Mouse (Mus musculus) forebrain, embryonic 12.5 days (tissue): Measurements from ENCODE around the gene Mkrn2. TPM values are rescaled to one million over a fixed set of nuclear protein-coding genes. Genes with fewer than 3 reads are reported as not detected.

Experiments
- ATAC-seq: fragments of 200-750 bp; cut with Nextera tagmentation; 2 replicates; pipeline ENCODE4 v1.8.0; 2017; ENCODE audit warnings: moderate TSS enrichment; ENCODE audit not compliant: low FRiP score
- H3K27ac ChIP-seq: fragments of 300-500 bp; sonication (generic); 2 replicates; pipeline ENCODE4 v1.5.1; 2016; ENCODE audit warnings: mild to moderate bottlenecking
- H3K27me3 ChIP-seq: fragments of 300-500 bp; sonication (generic); 2 replicates; pipeline ENCODE4 v1.6.1; 2016; ENCODE audit warnings: mild to moderate bottlenecking
- H3K36me3 ChIP-seq: fragments of 300-500 bp; sonication (generic); replicated peaks from 2 replicates; pipeline ENCODE4 v1.6.1; 2016; ENCODE audit warnings: mild to moderate bottlenecking
- H3K4me1 ChIP-seq: fragments of 300-500 bp; sonication (generic); 2 replicates; pipeline ENCODE4 v1.6.1; 2016
- H3K4me2 ChIP-seq: fragments of 300-500 bp; sonication (generic); 2 replicates; pipeline ENCODE4 v1.6.1; 2016; ENCODE audit warnings: mild to moderate bottlenecking, moderate library complexity
- H3K4me3 ChIP-seq: fragments of 300-500 bp; sonication (generic); replicated peaks from 2 replicates; pipeline ENCODE4 v1.5.1; 2016; ENCODE audit warnings: mild to moderate bottlenecking
- H3K9ac ChIP-seq: fragments of 300-500 bp; sonication (generic); 2 replicates; pipeline ENCODE4 v1.6.1; 2016; ENCODE audit warnings: mild to moderate bottlenecking
- H3K9me3 ChIP-seq: fragments of 300-500 bp; sonication (generic); 2 replicates; pipeline ENCODE4 v1.6.1; 2016
- WGBS: fragments of 180-500 bp; shearing (Covaris S2); methylation state at CpG from one replicate; pipeline ENCODE4 v1.1.7; 2016; 5-methylcytosine and 5-hydroxymethylcytosine counted together
- polyA plus RNA-seq: library from polyadenylated mRNA; unstranded; fragments of >200 nt; fragmentation: Nextera tagmentation; extraction: Ambion mirVana; gene quantifications from 2 replicates; pipeline ENCODE4 v1.2.1, GENCODE M21; 2016

Gene Mkrn2
- polyA plus RNA-seq, 1 experiment from 2014 or later = 28.2 TPM

DNA sequence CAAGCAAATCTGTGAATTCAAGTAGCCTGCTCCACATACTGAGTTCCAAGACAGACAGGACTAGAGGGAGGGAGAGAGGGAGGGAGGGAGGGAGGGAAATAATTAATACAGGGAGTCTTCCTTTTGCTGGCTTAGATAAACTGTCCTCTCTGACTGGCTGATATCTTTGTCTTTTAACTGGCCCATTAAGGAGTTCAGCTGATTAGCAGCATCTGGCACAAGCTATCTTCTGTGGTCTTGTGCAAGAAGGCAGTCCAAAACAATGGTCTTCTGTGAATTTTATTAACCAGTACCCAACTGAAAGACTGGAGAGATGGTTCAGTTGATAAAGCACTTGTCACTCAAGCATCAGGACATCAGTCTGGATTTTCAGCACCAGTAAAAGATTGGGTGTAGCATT, 57.1 kb downstream of the Mkrn2 start:
- peaks cover 8% of the 10 kb centered on the region for H3K36me3 ChIP-seq
- no peak overlapping the region for H3K4me3 ChIP-seq
- H3K27ac ChIP-seq = no peak overlapping the region
- H3K9me3 ChIP-seq = no peaks in the 10 kb centered on the region
- H3K4me2 ChIP-seq = no peak overlapping the region
- H3K9ac ChIP-seq = no peak overlapping the region
- peaks cover 13% of the 10 kb centered on the region for H3K4me1 ChIP-seq
- H3K27me3 ChIP-seq = no peaks in the 10 kb centered on the region
- no peak for ATAC-seq

DNA sequence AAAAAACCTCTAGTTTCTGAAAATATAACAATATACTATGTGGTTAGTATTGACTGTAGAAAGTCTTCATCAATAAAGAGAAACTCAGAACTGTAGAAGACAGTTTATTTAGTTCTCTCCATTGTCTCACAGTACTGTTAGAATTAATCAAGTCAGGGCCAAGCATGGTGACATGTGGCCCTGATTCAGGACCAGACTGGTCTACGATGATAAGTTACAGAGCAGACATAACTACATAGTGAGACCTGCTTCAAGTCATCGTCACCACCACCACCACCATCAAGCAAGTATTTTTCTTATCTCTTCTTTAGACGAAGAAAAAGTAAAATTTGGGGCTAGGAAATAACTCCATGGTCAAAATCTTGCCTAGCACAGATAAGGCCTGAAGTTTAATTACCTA, 62.6 kb downstream of the Mkrn2 start:
- Histone ChIP-seq H3K27ac (no peak overlapping the region), H3K9ac (no peak overlapping the region), H3K4me3 (no peak overlapping the region), H3K36me3 (peaks cover 8% of the 10 kb centered on the region), H3K4me2 (no peak overlapping the region), H3K27me3 (no peaks in the 10 kb centered on the region), H3K4me1 (peaks cover 9% of the 10 kb centered on the region), H3K9me3 (no peaks in the 10 kb centered on the region)
- 98% methylated on average over 3 of the region's 3 CpGs for WGBS
- ATAC-seq = no peak

DNA sequence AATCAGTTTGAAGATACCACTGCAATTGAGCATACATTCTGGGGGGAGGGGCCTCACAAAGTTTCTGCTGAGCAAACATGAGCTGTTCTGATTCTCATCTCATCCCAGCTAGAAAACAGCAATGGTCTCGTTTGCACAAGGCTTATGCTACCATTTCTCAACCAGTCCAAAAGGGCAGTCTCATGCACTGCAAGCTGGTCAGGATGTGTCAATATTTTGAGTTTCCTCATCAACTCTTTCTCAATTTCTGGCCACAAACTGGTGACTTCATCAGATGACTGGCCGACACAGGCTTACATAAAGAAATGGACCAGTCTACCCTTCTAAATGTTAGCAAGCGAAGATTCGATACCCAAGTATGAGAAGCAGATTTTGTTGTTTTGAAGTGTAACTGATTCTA, 64.9 kb downstream of the Mkrn2 start:
- Histone ChIP-seq H3K4me1 (peaks cover 3% of the 10 kb centered on the region; the same call in 1 of the 2 replicates), H3K9me3 (no peaks in the 10 kb centered on the region), H3K4me2 (no peak overlapping the region), H3K4me3 (no peak overlapping the region), H3K27ac (no peak overlapping the region), H3K36me3 (peaks cover 8% of the 10 kb centered on the region), H3K9ac (no peak overlapping the region), H3K27me3 (no peaks in the 10 kb centered on the region)
- 91% methylated on average over 4 of the region's 4 CpGs for WGBS
- ATAC-seq = no peak

Other genes with a start within 250 kb of the Mkrn2 start
- not detected in 2 replicates for gene Pparg, start 241.0 kb upstream of the Mkrn2 start, polyA plus RNA-seq
- gene Tsen2, start 57.2 kb upstream of the Mkrn2 start, polyA plus RNA-seq = 30.3 and 30.9 TPM in 2 replicates
- 0.28 and 0.32 TPM in 2 replicates for gene Mkrn2os, start 9.3 kb upstream of the Mkrn2 start, polyA plus RNA-seq
- gene Raf1, start 74.7 kb downstream of the Mkrn2 start, polyA plus RNA-seq = 155 and 156 TPM in 2 replicates
- gene Tmem40, start 160.5 kb downstream of the Mkrn2 start, polyA plus RNA-seq = 0.87 and 1.1 TPM in 2 replicates
- gene Cand2, start 172.6 kb downstream of the Mkrn2 start, polyA plus RNA-seq = 40.8 and 43.1 TPM in 2 replicates
- 1,718 and 1,828 TPM in 2 replicates for gene Rpl32, start 206.8 kb downstream of the Mkrn2 start, polyA plus RNA-seq
- 1.7 and 2.3 TPM in 2 replicates for gene Efcab12, start 236.5 kb downstream of the Mkrn2 start, polyA plus RNA-seq